Mouse (Mus musculus): ENCODE results near the gene Il11ra1. TPM values are rescaled to one million over a fixed set of nuclear protein-coding genes. Genes with fewer than 3 reads are reported as not detected.
"Not testable (repeated sequence)": the region's sequence is repeated elsewhere in the genome, so short reads cannot be mapped to it uniquely, and the experiment has no call there.

Gene Il11ra1
- total RNA-seq, 2 experiments from 2014 or later = 61.0 to 68.2 TPM

DNA sequence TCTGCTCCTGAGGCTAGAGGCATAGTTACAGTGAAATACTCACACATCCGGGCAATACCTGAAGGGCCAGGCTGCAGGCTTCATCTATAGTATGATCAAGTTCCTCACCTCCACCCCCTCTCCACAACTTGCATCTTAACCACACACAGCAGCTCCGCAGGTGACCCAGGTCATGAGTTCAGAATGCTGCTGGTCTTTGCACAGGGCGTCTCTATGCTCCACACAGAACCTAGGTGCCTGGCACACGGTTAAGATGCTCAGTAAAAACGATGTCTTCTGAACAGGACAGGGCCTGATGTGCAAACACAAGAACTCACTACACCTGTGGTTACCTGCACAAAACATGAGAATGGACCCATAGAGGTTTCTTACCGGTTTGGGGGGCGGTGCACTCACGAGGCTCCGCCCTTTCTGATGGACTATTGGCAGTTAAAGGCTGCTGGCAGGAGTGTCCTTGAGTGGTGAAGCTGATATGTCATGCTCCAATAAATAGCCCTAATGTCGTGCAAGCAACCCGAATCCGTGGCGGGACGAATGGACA lies 55.1 kb downstream of the Il11ra1 start, which contains the start of gene Galt:
TSS of gene Galt (plus strand) at position 432 of the 541 bp plus-strand sequence.
- no peak for DNase-seq

DNA sequence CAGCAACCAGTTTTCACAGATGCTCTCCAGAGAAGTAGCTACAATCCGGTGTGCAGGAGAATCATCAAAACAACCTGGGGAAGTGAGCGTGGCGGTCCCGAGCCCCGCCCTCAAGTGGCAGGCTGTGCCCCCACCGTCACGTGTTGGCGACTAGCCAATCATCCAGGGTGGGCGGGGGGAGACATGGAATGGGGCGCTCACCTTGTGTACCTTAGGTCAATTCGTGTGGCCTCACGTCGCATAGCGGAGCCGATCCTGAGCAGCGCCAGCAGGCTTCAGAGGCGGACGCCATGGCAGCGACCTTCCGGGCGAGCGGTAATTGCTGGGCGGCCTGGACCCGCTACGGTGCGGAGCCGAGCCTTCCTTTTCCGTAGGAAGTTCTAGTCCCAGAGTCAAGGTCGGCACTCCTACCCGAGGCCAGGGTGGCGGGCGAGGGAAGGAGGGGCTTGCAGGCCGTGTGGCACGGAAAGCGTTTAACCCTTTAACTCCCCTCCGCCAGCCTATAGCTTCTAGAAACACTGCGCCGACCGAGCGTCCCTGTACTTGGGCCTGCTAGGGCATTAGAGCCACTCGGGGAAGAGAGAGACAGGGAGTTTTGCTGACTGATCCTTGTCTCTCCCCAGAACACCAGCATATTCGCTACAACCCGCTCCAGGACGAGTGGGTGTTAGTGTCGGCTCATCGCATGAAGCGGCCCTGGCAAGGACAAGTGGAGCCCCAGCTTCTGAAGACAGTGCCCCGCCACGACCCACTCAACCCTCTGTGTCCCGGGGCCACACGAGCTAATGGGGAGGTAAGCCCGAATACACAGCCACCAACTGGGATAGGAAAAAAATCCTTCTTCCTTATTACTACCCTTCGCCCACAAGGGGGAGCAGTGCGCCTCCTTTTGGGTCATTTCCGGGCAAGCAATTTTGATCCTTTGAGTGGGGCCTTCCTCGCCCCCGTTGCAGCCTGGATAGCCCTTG lies 55.8 kb downstream of the Il11ra1 start, which contains the start of gene Sigmar1:
TSS of gene Sigmar1 (minus strand) at position 820 of the 968 bp plus-strand sequence.
- peak; percentile 89 for DNase-seq

DNA sequence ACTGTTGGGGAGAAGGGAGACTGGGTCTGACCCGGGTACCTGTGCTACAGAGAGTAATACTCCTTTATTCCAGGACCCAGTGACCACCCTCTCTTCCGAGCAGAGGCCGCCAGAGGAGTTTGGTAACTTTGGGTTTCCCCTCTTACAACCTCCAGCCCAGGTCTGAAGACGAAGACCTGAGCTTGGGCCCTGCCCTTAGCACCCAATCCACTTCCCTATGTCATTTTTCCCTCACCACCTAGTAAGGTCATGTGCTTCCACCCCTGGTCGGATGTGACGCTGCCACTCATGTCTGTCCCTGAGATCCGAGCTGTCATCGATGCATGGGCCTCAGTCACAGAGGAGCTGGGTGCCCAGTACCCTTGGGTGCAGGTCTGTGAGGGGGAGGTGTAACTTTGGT lies 56.7 kb downstream of the Il11ra1 start:
- no peak for DNase-seq

DNA sequence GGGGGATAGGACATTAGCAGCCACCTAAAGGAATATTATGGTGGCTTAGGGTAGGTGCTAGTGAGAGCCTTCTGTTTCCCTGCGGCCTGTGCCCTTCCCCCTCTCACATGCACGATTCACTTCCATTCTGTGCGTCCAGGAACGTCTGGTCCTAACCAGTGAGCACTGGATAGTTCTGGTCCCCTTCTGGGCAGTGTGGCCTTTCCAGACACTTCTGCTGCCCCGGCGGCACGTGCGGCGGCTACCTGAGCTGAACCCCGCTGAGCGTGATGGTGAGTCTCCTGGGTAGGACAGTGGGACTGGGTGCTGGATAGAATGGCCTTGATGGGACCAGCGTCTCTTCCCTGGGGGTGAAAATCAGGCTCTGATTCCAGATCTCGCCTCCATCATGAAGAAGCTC lies 57.5 kb downstream of the Il11ra1 start:
- no peak for DNase-seq

DNA sequence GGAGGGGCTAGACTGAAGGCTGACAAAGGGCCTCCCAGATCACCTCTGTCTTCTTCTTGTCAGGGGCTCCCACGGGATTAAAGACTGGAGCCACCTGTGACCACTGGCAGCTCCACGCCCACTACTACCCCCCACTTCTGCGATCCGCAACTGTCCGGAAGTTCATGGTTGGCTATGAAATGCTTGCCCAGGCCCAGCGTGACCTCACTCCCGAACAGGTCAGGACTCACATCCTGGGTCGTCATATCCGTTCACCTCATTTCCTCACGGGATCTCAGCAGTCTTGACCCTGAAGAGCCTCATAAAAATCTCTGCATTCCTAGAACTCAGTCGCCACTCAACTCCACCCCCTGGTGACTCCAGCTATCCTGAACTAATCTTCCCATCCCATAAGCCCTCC lies 58.2 kb downstream of the Il11ra1 start:
- DNase-seq = no peak

DNA sequence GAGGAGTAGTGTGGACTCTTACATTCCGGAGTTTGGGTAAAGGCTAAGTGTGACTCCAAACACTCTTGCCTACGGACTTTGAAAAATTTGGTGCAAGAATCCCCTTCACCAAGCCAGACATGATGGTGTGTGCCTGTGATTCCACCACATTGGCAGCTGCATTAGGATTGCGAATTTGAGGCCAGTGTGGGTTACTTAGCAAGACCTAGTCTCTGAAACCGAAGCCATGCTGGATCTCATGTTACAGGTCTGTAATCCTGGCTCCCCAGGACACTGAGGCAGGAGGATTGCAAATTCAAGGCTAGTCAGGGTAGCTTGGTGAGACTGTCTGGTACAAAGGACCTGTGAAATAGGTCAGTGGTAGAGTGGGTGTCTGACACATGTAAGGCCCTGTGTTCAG lies 58.9 kb downstream of the Il11ra1 start:
- DNase-seq = no peak

DNA sequence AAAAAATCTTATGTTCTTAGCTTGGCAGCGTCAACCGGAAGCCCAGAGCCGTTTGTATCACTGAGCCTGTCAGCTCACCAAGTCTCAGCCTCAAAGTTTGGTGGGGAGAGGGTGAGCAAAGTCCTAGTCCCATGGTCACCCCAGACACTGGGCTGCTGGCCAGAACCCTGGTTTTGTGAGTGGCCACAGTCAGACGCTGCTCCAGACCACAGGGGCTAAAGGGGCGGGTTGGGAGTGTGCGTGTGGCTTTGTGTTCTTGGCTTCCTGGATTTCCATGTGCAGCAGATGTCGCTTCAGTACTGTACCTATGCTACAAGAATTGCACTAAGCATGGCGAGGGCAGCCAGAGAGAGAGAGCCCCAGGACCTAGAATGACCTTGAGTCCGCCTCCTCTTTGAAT lies 59.4 kb downstream of the Il11ra1 start:
- peak; percentile 63 for DNase-seq

DNA sequence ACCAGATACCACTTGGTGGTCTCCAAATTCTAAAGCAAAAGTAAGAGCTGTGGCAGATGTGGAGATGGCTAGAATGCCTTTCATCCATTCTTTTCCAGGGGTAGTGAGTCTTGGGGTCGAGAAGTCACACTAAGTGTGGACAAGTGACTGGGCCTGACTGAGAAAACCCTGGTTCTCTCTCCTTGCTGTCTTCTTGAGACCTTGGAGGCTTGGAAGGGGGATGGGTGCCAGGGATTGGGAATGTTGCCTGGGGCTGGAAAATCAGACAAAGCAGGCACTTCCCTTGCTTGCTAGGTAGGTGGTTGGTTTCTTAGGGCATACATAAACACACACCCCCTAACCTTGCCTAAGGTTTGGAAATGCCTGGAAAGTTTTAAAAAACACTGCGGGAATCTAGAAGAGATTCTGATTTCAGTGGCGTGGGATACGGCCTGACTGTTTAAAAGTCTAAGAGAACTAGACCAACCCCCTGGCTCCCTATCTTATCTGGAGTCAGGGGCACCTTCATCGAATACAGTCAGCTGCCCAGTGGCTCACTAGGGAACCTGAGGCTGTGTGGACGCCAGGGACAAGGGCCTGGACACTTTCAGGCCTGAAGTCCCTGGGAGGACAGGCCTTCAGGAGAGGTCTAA lies 60.0 kb downstream of the Il11ra1 start:
- DNase-seq = peak; percentile 37

DNA sequence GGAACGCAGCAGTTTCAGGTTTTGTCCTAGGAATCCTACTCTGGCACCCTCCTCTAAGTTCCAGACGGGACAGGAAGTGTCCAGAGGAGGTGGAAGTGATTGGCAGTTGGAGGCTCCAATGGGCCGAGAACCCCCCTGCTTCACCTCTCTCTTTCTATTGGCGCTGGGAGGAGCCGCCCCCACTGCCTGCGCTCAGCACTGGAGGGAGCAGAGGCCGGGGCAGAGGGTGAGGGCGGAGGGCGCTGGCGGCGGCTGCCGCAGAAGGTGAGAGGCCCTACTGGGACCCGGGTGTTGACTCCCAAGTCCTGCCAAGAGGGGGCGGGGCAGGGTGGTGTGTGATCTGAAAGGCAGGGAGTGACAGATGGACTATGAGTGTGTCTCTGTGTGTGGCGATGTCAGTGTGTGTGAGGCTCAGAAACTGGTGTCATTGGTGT lies 60.5 kb downstream of the Il11ra1 start:
- peak; percentile 94 for DNase-seq

DNA sequence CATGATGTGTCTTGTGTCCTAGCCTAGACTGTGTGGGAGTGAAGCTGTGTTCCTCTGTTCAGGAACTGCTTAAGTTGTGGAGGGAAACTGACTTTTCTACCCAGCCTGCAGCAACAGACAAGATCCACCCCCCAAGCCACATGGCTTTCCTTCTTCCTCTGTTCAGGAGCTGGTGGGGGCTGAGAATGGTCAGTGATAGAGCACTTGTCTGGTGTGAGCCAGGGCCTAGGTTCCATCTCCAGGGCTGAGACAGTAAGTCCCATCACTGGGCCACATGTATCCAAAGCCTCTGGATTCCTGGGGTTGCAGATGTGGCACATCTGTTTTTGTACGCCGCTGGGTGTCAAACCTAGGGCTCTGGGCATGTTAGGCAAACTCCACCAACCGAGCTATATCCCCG lies 61.1 kb downstream of the Il11ra1 start:
- no peak for DNase-seq

DNA sequence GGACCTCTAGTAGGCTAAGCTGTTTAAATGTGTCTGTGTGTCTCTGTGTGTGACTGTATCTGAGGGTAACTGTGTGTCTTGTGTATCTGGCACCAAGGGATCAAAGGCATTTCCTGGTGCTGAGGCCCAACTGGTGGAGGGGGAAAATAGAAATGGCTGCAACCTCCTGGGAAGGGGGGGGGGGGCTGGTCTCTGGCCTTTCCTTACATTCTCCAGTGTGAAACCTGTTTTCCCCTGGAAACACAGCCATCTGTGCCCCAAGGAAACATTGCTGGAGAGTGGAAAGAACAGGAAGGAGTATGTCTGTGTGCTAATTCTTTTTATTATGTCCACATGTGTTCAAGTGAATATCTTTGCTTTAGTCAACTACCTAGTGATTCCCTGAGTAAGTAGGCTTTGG lies 61.9 kb downstream of the Il11ra1 start:
- DNase-seq = no peak

DNA sequence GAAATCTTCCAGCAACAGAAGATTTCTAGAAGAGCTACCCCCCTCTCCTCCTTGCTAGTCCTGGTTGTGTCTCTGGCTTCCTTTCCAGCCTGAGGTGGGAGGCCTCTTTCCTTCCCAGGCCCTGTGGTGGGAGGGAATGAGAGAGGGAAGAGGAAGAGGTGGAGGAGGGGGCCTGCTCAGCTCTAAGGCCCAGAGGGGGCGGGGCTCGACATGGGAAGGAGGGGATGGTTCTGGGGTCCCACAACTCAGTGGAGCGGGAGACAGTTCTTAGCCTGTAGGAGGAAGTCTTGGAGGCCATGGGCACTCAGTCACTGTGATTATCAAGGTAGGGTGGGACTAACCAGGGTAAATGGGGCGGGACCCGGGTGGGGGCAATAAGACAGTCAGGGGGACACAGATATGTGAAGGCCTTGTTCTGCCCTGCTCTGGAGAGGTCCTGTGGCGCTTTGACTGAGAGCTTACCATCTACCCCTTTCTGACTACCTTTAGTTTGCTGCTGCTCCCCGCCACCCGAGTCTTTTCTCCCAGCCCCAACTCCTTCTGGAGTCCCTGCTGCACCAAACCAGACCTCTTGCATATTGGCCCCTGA lies 62.4 kb downstream of the Il11ra1 start:
- no peak for DNase-seq

DNA sequence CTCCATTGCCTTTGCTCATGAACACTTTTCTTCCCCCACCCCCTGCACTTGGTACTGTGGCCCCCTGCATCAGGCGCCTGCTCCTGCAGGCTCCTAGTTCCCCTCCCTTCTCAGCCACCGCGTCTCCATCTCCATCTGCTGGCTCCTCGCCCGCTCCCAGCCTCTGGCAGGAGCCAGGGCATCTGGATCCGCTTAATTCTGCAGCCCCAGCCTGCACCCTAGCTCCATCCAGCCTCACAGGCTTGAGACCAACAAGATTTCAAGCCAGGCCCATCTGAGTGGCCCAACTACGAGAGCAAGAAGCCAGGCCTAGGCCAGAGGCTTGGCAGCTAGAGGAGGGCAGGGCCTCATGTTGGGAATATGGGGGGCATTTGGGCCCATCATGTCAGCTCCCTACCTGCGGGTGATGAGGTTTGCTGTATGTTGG lies 62.9 kb downstream of the Il11ra1 start:
- peak; percentile 71 for DNase-seq

DNA sequence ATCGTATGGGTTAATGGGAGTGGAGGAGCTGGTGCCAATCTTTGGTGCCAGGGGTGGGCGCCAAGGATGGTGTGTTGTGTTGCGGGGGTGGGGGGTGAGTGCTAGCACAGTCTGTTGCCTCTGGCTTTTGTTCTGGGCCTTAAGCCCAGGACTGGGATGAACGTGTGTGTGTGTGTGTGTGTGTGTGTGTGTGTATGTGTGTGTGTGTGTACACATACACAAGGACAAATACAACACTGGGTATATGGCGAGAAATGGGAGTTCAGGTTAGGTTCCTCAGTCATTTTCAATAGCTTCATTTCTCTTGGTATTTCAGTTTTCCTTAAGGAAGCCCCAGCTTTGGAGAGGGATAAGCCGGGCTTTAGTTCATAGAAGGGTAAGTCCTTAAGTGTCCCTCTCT lies 63.4 kb downstream of the Il11ra1 start:
- not testable (repeated sequence) for DNase-seq

DNA sequence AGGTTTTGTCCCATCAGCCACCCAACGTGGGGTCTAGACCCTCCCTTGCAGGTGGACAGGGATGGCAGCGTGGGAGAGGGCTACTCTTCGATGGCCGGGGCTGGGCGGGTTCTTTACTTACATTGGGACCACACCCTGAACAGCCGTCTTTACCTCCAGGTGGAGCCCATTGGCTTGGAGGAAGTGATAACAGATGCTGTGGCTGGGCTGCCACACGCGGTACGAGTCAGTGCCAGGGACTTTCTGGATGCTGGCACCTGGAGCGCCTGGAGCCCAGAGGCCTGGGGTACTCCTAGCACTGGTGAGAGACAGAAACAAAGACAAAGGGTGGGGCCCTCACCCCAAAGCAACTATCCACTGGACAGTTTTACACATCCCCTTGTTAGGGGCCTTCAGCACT lies 67.5 kb downstream of the Il11ra1 start:
- not testable (repeated sequence) for DNase-seq

DNA sequence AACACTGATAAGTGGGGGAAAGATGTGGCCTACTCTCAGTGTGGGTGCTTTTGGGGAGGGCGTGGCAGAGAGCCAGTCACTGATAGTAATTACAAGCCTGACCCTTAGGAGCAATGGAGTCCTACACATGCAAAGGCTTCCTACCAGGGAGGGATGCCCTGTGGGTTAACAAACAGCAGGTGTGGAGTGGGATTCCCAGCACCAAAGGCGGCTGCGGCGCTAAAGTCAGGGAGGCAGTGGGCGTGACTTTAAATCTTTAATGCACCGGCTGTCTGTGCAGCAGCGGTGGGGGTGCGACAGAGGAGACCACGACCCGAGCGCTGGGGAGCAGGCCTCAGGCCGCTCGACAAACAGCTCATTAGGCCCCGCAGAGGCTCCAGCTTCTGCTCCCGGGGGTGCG lies 73.2 kb downstream of the Il11ra1 start:
- not testable (repeated sequence) for DNase-seq

DNA sequence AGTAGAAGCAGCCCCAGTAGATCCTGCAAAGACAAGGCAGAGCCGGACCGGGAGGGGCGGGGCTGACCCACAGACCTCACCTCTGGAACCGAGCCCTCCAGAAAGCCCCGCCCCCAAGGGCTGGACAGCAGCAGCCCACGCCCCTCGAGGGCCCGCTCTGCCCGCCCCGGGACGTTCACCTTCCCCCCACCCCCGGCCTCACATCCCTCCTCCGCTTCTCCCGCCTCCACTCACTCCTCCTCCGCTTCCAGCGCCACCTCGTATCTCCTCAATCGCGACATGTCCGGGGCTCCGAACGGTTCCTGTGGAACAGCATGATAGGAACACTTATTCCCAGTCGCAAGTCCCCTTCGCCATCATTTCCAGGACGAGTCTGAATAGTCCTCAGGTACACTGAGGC lies 73.7 kb downstream of the Il11ra1 start:
- DNase-seq = peak; percentile 86

DNA sequence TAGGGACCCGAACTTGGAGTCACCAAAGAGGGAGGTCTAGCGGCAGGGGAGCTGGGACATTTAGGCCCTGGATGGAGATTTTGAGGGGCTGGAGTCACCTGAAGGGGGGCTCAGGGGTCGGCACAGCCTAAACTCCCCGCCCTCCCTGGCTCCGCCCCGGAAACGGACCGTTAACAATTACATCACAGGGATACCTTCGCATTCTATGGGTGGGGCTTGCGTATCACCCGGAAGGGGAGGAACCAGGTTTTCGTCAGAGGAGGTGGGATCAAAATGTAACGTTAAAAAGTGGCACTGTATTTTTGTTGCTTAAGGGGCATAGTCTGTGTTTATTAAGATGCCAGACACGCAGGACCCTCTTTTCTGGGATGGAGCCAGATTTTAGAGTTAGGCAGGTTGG lies 74.2 kb downstream of the Il11ra1 start, which contains the start of gene Ccl27a:
TSS of gene Ccl27a (minus strand) at position 246 of the 400 bp plus-strand sequence.
- peak; percentile 89 for DNase-seq

DNA sequence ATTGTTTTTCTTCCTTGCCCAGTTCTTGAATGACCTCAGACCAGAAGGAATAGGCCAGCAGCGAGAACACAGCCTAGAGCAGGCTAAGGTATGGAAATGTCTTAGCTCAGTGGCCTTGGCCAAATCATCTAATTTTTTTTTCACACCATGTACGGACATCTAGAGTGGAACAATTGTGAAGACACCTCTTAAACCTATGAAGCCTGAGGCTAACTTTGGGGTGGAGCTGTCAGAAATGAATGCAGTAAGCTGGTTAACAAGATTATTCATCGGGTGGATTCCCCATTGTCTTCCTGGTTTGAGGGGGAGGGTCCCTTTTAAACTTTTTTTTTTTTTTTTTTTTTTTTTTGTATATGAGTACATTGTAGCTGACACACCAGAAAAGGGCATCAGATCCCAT lies 74.7 kb downstream of the Il11ra1 start:
- DNase-seq = not testable (repeated sequence)

DNA sequence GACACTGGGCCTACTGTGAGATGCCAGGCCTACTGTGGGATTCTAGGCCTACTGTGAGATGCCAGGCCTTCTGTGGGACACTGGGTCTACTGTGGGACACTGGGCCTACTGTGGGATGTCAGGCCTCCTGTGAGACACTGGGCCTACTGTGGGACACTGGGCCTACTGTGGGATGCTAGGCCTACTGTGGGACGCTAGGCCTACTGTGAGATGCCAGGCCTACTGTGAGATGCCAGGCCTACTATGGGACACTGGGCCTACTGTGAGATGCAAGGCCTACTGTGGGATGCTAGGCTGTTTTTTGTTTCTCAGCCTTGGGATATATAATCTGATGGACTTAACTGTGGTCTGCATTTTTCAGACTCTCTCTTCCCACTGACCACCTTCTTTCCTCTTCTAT lies 76.1 kb downstream of the Il11ra1 start:
- not testable (repeated sequence) for DNase-seq

DNA sequence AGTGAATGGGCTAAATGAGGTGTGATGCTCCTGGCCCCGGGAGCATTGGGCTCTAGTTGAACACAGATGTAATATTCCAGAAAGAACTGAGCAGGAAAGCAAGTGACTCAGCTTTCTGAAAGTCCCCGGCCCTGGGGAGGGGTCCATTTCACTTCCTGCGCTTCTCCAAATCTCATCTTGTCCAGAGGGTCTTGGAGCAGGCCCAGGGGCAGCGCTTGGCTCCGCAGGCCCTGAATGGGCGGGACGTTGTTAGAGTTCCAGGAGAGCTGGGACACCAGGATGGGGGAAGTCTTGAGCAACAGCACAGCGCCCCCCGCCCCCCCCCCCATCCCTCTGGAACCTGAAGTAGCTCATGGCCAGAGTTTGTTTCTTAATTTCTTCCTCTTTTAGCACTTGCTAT lies 81.5 kb downstream of the Il11ra1 start:
- not testable (repeated sequence) for DNase-seq

DNA sequence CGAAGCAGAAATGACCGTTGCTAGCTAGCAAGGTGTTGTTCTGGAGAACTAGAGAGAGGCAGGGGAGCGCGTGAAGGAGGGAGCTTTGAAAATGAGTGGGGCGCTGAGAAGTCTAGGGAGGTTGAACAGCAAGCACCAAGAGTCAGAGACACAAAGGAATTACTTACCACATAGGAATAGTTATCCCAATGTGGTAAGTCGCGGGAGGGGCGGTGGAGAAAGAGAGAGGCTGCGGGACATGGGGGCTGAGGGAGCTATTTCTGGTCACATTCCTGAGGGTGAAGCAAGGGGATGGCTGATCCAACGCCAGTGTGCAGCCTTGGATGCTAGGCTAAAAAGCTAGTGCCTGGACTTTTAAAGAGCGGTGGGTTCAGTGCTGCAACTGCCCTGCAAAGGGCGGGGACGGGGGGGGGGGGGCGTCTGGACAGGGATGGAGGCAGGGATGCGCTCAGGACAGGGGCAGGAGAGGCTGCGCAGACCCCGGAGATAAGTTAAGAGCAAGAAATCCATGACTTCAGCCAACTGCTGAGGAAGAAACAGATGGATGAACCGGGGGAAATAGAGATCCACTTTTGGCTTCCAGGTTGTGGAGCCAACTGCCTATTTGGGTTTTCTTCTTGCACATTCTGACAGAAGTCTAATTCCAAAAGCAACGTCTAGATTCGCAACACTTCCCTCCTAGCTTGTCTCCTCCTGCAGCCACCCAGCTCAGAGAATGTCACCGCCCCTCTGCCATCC lies 82.1 kb downstream of the Il11ra1 start:
- DNase-seq = not testable (repeated sequence)
